Mouse (Mus musculus): ENCODE results near the gene Cby3.

The Cby3 gene

DNA sequence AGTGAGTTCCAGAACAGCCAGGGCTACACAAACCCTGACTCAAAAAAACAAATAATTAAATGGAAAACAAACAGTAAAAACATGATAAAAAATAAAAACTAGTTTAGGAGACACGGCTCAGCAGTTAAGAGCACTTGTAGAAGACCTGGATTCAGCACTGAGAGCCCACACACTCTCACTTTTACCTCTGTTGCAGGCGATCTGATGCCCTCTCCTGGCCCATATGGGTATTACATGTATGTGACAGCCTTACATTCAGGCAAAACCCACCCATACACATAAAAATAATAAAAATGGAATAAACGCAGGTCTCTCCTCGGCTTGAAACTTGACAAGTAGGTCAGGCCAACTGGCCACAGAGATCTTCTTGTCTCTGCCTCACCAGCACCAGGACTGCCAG, 10.3 kb downstream of the Cby3 start:
- DNase-seq: peak; percentile 93

DNA sequence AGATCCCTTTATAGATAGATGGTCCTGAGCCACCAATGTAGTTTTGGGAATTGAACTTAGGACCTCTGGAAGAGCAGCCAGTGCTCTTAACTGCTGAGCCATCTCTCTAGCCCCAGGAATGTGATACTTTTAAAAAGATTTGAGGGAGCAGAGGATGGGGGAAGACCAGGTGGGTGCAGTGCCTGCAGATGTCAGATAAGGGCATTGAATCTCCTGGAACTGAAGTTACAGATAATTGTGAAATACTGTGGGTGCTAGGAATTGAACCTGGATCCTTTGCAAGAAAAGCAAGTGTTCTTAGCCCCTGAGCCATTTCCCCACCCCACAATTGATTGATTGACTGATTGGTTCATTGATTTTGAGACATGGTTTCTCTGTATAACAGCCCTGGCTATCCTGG, 11.1 kb downstream of the Cby3 start:
- no peak for DNase-seq

DNA sequence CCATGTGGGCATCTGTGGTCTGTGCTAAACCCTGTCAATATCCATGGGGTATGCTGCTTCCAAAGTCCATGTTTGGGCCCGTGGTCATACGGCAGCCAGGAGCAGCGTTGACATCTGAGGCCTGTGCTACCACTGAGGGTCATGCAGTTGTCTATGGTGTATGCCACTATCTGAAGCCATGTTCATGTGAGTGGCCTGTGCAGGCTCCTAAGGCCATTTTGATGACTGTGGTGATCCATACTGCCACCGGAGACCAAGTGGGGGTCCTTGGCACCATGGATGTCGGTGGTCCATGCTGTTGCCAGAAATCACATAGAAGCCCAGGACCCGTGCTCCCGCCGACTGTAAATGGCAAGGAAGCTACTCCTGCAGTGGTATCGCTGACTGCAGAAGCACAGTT, 13.3 kb downstream of the Cby3 start:
- DNase-seq: no peak

DNA sequence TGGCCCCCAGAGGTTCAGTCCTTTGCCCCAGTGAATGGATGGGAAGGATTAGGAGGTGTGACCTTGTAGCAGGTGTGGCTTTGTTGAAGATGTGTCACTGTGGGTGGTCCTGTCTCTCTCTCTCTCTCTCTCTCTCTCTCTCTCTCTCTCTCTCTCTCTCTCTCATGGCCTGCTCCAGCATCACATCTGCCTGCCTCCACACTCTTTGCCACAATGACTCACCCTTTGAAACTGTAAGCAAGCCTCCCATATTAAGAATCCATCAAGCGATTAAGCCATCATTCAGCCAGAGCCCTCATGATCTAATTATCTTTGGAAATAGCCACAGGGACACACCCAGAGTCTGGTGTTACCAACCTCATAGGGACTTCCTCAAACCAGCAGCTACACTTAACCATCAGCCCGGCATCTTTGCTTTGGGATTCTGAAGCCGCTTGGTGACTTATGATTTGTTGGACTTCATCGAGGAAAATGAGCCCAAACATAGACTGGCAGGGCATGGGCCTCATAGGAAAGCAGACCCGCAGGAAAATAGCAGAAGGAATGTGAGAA, 15.2 kb downstream of the Cby3 start:
- no peak for DNase-seq

DNA sequence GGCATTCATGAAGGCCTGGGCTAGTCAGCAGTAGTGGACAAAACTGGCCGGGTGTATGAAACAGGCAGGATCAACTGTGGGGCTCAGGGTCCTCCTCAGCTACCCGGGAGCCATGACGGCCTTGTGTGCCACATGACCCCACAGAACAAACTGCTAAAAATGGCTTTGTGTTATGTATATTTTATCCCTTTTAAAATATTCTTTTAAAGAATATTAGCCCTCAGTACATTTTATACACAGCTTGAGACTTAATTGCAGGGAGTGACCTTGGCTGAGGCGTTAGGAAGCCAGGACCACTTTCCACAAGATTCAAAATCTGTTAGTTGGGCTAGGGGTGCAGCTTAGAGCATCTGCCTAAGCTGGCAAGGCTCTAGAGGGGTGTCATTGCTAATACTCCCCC, 16.7 kb downstream of the Cby3 start:
- no peak for DNase-seq

DNA sequence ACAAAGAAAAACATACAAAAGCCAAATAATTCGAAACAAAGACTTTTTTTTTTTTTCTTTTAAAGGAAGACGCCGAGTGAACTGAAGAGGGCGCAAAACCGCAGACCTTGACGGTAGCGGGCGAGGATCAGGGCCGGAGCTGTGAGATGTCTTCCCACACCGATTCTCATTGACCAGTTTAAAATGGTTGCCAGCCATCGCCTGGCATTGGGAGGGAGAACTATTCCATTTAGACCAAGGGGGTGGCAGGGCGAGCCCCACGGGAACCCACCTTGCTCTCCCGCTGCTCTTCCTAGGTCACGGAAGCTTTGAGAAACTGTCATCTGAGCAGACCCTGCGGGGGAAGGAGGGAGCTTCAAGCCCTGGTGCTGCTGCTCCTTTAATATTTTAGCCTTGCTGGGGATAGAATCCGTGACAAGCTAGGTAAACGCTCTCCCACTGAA, 17.2 kb downstream of the Cby3 start:
- peak; percentile 55 for DNase-seq

DNA sequence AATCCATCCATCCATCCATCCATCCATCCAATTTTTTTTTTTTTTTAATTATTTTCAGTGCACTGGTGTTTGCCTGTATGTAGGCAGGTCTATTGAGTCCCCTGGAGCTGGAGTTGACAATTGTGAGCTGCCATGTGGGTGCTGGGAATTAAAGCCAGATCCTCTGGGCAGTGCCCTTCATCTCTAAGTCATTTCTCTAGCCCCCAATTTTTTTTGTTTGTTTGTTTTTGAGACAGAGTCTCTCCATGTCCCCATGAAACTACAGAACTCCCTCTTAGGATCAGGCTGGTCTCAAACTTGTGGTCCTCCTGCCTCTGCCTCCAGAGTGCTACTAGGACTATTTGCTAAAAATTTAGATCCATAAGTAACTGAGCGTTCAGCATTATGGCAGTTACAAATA, 17.6 kb downstream of the Cby3 start:
- DNase-seq: no peak

DNA sequence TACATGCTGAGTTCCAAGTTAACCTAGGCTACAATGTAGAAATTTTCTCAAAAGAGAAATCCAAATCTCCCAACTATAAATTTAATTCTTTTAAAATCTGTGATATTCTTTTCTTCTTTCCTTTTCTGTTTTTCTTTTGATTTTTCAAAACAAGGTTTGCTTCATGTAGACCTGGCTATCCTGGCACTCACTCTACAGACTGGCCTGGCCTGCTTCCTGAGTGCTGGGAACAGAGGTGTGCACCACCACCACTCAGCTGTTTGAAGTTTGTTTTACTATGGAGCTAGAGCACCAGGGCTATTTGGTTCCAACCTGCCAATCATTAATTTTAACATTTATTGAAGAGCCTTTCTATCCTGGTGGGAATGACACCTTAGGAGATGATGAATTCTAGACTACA, 18.8 kb downstream of the Cby3 start:
- no peak for DNase-seq

DNA sequence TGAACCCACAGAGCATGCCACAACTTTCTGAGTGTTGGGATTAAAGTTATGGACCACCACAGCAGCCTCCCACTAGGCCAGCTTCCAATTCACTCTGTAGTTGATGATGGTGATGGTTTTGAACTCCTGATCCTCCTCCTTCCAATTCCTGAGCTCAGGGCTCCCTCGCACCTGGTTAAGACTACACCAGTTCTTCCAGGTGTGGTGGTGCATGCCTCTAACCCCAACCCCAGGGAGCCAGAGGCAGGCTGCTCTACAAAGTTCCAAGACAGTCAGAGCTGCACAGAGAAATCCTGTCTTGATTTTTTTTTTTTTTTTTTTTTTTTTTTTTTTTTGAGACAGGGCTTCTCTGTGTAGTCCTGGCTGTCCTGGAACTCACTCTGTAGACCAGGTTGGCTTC, 19.4 kb downstream of the Cby3 start:
- DNase-seq: no peak

DNA sequence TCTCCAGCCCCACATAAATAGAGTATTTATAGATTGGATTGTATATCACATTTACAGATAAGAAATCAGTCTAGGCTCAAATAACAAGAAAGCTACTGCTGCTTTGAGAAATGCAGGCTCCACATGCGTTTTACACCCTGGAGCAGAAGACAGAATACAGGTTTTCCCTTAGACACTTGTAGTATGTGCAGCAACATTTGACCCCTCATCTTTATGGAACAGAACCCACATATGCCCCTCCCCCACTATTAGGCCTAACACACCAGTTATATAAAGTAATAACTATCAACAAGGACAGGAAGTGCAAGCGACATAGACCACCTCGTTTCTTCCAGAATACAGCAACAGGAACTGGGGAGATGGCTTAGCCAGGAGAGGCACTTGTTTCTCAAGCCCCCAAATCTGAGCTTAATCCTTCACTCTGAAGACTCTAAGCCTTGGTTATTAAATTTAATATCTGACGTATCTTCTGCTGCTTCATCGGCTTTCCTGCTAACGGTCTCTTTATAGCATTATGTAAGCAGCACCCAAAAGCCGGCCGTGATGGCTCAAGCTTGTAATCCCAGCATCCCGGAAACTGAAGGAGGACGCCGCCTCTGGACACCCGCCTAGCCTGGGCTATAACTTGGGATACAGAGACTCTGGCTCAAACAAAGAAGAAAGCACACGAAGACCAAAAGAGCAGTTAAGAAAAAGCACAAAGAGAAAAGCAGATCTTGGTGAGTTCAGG, 20.2 kb downstream of the Cby3 start:
- no peak for DNase-seq

DNA sequence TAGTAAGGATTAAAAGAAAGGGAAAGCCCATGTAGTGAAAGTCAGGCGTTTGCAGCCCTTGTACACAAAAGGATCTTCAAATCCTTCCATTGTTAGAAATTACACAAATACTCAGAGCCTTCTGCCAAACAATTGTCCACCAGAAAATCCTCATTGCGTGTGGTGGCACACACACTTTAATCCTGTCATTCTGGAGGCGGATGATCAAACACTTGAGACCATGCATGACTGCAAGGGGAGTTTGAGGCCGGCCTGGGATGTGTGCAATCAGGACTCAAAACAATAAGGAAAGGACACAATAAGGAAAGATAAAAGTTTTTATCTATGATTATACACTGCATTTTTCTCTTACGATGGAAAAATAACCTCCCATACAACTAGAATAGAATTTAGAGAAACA, 21.2 kb downstream of the Cby3 start:
- DNase-seq: no peak

DNA sequence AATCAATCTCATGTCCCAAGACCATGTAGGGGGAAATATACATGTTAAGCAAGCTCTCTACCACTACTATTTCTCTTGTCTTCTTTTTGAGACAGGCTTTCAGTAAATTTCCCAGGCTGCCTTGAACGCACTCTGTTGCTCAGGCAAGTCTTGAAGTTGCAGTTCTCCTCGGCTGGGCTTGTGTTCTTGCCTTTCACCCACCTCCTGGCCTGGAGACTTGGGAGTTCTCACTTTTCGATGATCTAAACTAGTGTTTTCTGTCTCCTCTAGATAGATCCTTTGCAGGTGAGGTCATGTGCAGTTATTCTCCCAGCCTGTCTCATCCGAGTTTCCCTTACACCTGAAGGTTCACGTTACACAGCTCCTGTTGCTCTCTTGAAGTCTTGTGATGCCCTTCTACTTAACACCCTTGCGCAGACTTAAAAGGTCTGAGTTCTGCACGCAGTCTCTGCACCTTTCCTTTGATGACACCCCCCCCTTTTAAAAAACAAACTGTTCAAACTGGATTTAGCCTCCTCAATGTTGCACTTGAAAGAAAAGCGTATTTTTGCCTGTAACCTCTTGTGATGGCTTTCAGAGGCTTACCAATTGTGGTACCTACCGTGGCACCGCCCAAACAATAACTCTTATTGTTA, 22.0 kb downstream of the Cby3 start:
- DNase-seq: no peak

DNA sequence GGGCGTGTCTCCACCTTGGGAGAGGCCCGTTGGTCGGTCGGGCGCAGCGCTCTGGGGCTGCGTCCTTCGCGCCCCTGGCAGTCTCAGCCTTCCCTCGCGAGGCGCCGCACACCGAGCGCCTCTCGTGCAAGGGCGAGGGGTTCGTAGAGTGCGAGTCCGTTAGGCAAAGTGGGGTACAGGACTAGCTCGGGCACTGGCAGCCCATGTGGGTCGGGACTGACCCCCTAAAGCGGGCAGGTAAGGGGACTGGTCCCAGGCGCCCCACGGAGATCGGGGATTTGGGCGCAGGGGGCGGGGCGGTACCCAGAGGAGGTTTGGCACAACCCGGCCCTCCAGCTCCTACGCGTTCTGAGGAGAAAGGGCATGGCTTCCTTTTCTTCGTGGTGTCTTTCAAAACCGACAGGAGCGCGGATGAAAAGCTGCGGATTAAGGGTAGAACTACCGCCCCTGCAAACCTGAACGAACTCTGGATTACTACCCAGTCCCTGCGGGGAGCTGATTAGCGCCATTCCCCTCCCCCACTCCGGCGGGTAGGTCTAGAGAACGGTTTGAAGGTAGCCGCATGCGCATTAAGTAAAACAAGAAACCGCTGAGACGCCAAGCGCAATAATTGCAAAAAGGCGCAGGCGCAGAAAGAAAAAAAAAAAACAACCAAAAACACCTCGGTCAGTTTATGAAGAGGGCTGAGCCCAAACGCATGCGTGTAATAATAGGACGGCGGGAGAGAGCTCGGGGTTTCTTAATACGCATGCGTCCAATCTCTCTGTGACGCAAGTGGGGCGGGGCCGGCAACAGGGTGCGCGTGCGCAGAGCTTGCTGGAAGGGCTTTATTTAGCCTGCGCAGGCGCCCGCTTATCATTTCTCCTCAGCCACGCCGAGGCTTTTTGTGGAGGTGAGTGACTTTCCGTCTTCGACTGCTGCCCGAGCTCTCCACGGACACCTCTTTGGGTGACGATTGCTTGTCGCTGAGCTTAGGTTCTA, 22.9 kb downstream of the Cby3 start, which contains the start of gene Hnrnph1:
Hnrnph1 (plus strand) TSS at position 80 of the 981 bp plus-strand sequence.
- peak; percentile 99 for DNase-seq

DNA sequence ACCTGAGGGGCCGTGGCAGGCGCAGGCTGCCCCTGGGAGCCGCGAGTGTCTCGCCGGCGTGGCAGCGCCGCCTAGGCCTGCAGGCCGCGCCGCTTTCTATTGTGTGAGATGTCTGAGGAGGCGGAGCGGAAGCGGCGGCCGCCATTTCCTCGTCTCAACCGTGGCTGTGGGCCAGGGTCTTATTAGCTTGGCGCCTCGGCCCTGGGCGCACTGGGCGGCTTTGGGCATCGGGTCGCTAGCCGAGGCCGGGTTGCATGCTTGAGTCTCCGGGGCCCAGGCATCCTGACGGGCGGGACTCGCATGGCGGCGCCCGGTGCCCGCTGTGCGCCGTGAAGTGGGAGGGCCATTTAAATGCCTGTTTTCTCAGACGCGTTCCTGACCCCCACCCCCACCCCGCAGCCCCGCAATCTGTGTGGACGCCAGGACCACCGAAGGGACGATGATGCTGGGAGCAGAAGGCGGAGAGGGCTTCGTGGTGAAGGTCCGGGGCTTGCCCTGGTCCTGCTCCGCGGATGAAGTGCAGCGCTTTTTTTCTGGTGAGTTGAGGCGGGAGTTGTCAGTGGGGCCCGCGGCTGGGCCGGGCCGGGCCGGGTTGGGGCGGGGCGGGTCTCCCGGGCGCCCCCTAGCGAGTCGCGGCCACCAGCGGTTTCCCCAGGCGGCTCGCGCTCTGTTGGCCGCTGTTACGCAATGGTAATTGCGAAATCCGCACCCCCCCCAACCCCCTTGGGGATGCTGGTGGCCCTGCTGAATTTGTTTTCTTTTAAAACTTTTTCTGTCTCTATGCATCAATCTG, 23.8 kb downstream of the Cby3 start:
- peak; percentile 86 for DNase-seq

DNA sequence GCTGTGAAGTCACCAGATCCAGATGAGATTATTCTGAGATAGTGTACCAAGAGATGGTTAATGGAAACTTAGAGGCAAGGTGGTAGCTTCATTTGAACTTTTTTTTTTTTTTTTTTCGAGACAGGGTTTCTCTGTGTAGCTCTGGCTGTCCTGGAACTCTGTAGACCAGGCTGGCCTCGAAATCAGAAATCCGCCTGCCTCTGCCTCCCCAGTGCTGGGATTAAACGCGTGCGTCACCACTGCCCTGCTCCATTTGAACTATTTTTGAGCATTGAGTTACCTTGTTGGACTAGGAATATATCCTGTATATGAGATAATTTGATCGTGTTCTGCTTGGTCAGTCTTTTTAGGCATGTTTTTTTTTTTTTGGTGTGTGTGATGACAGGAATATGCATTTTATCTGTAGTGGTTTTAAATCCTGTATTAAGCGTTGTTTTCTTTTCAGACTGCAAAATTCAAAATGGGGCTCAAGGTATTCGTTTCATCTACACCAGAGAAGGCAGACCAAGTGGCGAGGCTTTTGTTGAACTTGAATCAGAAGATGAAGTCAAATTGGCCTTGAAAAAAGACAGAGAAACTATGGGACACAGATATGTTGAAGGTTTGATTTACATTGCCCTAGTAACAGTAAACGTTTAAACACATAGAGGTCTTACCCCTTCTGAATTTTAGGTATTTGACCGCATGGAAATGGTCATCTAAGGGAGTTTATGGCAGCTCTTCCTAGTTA, 24.9 kb downstream of the Cby3 start:
- no peak for DNase-seq

DNA sequence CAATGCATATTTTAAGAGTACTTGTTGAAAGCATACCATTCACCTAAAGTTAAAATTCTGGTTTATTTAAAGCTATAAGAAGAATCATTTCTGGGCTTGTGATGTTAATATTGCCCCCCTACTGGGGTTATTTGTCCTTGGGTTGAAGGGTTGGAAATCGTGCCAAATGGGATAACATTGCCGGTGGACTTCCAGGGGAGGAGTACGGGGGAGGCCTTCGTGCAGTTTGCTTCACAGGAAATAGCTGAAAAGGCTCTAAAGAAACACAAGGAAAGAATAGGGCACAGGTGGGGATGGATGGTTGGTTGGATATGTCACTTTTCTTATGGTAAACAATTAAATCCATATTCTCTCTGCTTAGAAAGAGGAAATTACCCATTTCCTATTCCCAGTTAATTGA, 27.0 kb downstream of the Cby3 start:
- no peak for DNase-seq

DNA sequence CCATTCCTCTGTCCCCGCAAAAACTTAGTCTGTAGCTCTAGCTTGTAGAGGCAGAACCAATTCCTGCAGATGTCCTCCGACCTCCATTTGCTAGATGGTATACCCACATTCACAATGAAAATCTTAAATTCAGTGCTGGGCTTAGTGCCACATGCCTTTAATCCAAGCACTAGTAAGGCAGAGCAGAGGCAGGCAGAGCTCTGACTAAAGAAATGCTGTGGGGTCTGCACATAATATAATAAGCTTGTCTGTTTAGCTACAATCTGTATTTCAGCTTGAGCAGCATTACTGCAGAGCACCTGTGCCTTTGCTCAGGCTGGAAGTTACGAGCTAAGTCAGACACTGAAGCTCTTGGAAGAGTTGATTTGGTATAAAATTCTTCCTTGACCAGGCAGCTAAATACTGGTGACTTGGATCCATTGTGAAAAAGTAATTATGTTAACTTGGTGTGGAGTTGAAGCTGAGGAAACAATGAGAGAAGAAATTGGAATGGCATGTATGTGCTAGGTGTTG, 33.0 kb downstream of the Cby3 start:
- DNase-seq: no peak

DNA sequence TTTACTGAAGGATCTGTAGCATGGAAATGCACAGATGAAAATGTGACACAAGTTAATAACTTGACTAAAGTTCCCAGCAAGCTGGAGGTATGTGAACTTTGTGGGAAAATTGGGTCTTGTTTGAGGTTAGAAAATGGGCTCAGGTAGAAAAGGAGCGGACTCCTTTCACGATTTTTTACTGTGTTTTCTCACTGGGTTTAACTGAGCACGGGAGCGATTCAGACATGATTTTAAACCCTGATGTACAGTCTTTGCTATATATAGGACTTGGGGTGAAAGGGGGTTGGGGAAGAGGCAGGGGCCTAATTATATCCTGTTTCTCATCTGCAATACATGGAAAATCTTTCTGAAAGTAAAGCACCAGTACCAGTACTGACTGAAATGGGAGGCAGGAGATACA, 33.4 kb downstream of the Cby3 start:
- no peak for DNase-seq

DNA sequence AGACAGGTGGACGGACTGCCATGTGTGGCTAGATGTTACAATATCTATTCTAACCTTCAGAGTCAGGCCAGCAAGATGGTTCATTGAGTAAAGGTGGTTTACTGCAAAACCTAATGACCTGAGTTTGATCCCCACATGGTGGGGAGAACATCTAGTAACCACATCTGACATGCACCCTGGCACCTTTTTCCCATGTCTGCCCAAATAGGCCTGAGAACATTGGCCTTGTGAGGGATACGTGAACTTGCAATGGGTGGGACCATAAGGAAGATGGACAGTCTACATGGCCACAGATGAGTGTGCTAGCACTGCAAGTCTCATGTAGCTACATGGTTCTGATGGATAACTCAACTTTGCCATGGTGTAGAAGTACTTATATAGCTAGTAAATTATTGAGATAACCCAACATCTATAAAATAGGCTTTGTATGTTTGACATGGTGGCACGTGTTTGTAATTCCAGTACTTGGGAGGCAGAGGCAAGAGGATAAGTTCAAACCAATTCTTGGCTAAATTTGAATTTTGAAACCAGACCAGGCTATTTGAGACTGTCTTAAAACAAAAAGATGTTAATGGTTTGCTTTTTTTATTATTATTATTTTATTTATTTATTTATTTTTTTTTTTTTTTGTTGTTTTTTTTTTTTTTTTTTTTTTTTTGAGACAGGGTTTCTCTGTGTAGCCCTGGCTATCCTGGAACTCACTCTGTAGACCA, 34.1 kb downstream of the Cby3 start:
- DNase-seq: no peak

DNA sequence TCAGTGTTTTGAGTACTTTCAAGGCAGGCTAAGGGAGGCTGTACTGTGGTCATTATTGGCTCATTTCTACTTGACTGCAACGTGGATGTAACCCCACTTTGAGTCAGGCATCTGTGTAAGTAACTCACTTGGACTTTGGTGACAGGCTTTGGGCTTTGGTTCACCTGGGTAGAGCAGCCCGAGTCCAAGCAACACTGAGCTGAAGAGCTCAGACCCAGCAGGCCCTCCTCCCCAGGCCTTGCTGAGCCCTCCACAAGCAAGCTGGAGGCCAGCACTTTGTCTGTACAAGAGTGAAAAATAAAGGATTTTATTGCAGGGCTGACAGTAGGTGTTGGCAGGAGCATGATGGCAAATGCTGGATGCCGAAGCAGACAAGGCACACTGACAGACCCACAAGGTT, 34.7 kb downstream of the Cby3 start:
- DNase-seq: no peak

DNA sequence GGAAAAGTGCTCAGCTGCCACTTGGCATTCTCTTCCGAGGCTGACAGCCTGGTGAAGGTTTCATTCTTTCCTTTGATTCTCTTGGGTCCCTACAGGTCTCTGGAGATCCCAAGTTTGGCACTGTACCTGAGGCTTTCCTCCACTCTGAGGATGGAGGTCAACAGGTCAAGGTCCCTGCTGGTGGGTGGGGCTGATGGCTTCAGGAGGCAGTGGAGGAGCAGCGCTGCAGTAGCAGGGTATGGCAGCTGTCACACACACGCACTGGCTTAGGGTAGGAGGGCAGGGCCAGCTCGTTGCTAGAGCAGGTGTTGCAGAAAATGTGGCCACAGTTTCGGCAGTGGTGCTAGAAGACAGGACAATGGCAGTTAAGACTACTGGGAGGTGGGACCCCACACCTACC, 35.4 kb downstream of the Cby3 start:
- no peak for DNase-seq
